Mouse (Mus musculus): ENCODE results near the gene Ankrd27.
"Not testable (repeated sequence)": the region's sequence is repeated elsewhere in the genome, so short reads cannot be mapped to it uniquely, and the experiment has no call there.

Ankrd27 gene

DNA sequence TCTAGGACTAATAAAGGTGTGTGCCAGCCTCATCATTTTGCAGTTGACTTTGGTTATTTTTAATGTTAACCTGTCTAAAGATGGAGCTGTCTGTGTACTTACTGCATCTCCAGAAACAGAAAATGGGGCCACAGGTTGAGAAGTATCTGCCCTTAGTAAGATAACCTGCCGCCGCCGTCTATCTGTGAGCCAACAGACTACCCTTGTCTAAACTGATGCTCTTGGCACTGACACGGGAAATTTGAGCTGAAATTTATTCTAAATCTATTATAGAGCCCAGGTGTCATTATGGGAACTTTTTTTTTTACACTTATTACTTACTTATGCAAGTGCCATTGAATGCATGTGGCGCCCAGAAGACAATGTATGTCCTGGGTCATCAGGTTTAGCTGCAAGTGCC is 29.1 kb upstream of the Ankrd27 start:
- Histone ChIP-seq H3K4me1 (replicated peaks; ENCODE audit: low read depth, low read length) (peaks cover 39% of the 10 kb centered on the region), H3K27me3 (ENCODE audit: insufficient read depth, low read length) (no peaks in the 10 kb centered on the region), H3K36me3 (ENCODE audit: insufficient read depth, low read length) (peaks cover 8% of the 10 kb centered on the region), H3K4me3 (replicated peaks; ENCODE audit: low read length) (no peak overlapping the region), H3K9me3 (ENCODE audit: low read length) (no peaks in the 10 kb centered on the region)
- TF ChIP-seq CTCF (conservative IDR thresholded peaks at IDR 0.05; ENCODE audit: low read length) (no peak), NANOG (IDR thresholded peaks at IDR 0.05; ENCODE audit: borderline replicate concordance, low read length) (no peak), POU5F1 (IDR thresholded peaks at IDR 0.05; ENCODE audit: borderline replicate concordance, low read length) (no peak)

DNA sequence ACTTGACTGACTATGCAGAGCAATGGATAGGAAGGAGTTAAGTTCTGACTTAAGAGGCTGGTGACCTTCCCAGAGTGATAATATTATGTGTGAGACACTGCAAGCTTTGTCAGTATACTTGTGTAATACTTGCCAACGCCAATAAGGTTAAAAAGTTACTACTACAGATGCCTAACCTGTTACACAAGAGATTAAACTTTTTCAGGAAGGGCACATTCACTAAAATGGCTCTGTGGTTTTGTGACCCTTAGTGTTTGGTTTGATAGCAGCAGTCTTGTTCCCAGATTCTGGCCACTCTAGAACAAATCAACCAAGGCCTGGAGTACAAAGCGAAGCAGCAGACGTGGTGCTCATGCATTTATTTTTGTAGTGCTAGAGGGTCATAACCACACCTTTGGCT is 28.5 kb upstream of the Ankrd27 start:
- TF ChIP-seq NANOG (IDR thresholded peaks at IDR 0.05; ENCODE audit: borderline replicate concordance, low read length), result no peak
- TF ChIP-seq POU5F1 (IDR thresholded peaks at IDR 0.05; ENCODE audit: borderline replicate concordance, low read length), result no peak
- no peak for TF ChIP-seq CTCF (conservative IDR thresholded peaks at IDR 0.05; ENCODE audit: low read length)
- Histone ChIP-seq H3K27me3 (ENCODE audit: insufficient read depth, low read length) (no peaks in the 10 kb centered on the region), H3K4me3 (replicated peaks; ENCODE audit: low read length) (no peak overlapping the region), H3K4me1 (replicated peaks; ENCODE audit: low read depth, low read length) (peaks cover 43% of the 10 kb centered on the region), H3K36me3 (ENCODE audit: insufficient read depth, low read length) (peaks cover 5% of the 10 kb centered on the region), H3K9me3 (ENCODE audit: low read length) (no peaks in the 10 kb centered on the region)

GRCm38 (mm10) chr7:35558681-35559080 is 27.4 kb upstream of the Ankrd27 start:
- peaks cover 43% of the 10 kb centered on the region for H3K4me1 ChIP-seq (replicated peaks; ENCODE audit: low read depth, low read length)
- H3K9me3 ChIP-seq (ENCODE audit: low read length), result no peaks in the 10 kb centered on the region
- H3K36me3 ChIP-seq (ENCODE audit: insufficient read depth, low read length), result no peaks in the 10 kb centered on the region
- no peak overlapping the region for H3K4me3 ChIP-seq (replicated peaks; ENCODE audit: low read length)
- TF ChIP-seq NANOG (IDR thresholded peaks at IDR 0.05; ENCODE audit: borderline replicate concordance, low read length), result no peak
- no peak for TF ChIP-seq POU5F1 (IDR thresholded peaks at IDR 0.05; ENCODE audit: borderline replicate concordance, low read length)
- TF ChIP-seq CTCF (conservative IDR thresholded peaks at IDR 0.05; ENCODE audit: low read length), result no peak
- H3K27me3 ChIP-seq (ENCODE audit: insufficient read depth, low read length), result peaks cover 5% of the 10 kb centered on the region

- no peaks in the 10 kb centered on the region for H3K36me3 ChIP-seq (ENCODE audit: insufficient read depth, low read length)
- H3K4me3 ChIP-seq (replicated peaks; ENCODE audit: low read length), result no peak overlapping the region
- no peaks in the 10 kb centered on the region for H3K9me3 ChIP-seq (ENCODE audit: low read length)
- H3K27me3 ChIP-seq (ENCODE audit: insufficient read depth, low read length), result peaks cover 11% of the 10 kb centered on the region
- H3K4me1 ChIP-seq (replicated peaks; ENCODE audit: low read depth, low read length), result peaks cover 39% of the 10 kb centered on the region
- TF ChIP-seq CTCF (conservative IDR thresholded peaks at IDR 0.05; ENCODE audit: low read length) (no peak), POU5F1 (IDR thresholded peaks at IDR 0.05; ENCODE audit: borderline replicate concordance, low read length) (no peak), NANOG (IDR thresholded peaks at IDR 0.05; ENCODE audit: borderline replicate concordance, low read length) (no peak)
Measured at GRCm38 (mm10) chr7:35559838-35560237, 26.2 kb upstream of the Ankrd27 start.

DNA sequence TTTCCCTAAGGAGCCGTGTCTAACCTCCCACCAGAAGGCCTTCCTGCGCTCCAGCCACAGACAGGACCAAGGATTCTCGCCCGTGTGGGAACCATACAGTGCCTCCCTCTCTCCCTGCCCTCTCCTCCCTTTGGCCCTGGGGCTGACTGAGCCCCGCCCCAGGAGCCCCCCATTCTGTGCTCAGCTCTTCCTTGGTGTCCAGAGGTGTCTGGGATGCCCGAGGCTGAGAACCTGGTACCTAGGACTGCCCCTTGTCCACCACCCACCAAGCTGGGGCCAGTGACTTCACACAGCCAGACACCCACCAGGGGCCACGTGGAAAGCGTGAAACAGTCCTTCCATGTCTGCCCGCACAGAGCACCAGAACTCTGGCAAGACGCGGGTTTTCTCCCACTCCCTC is 23.0 kb upstream of the Ankrd27 start:
- Histone ChIP-seq H3K4me3 (replicated peaks; ENCODE audit: low read length) (peak overlapping the region; percentile 41), H3K4me1 (replicated peaks; ENCODE audit: low read depth, low read length) (peaks cover 27% of the 10 kb centered on the region), H3K27me3 (ENCODE audit: insufficient read depth, low read length) (peaks cover 11% of the 10 kb centered on the region), H3K36me3 (ENCODE audit: insufficient read depth, low read length) (no peaks in the 10 kb centered on the region), H3K9me3 (ENCODE audit: low read length) (no peaks in the 10 kb centered on the region)
- no peak for TF ChIP-seq NANOG (IDR thresholded peaks at IDR 0.05; ENCODE audit: borderline replicate concordance, low read length)
- no peak for TF ChIP-seq CTCF (conservative IDR thresholded peaks at IDR 0.05; ENCODE audit: low read length)
- TF ChIP-seq POU5F1 (IDR thresholded peaks at IDR 0.05; ENCODE audit: borderline replicate concordance, low read length), result no peak

DNA sequence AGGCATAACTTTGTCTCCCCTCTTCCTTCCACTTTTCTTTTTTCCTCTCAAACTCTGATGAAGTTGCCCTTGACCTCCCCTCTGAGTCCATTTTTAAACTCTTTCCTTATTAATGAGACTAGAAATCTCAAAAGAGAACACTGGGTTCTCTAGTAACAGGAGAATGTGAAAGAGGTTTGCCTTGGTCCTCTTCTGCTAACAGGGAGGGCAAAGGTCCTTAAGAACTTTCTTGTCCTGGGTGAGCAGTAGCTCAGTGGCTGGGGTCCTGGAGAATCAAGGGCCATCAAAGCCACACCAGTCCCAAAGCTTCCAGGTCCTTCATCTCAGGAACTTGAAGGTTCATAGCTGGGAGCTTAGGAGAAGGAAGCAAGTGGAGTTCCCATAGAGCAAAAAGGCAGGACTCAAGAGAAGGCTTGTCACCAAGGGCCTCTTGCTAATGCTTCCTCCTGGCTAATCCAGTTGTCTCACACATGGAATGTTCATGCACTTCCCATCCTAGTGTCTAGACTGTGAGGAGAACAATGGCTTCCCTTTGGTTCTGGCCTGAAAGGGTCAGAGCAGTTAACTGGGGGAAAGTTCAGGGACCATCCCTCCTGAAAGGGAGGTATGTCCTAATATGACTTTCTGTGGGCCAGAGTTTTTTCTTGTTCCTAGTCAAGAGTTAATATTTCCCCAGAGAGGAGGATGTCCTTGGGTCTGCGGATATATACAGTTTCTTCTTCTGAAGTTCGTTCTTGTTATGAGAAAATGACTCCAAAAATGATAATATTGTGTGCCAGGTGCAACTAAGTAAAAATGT is 21.8 kb upstream of the Ankrd27 start:
- Histone ChIP-seq H3K9me3 (ENCODE audit: low read length) (peaks cover under 1% of the 10 kb centered on the region; the same call in 1 of the 2 replicates), H3K36me3 (ENCODE audit: insufficient read depth, low read length) (no peaks in the 10 kb centered on the region), H3K27me3 (ENCODE audit: insufficient read depth, low read length) (peaks cover 11% of the 10 kb centered on the region), H3K4me3 (replicated peaks; ENCODE audit: low read length) (no peak overlapping the region), H3K4me1 (replicated peaks; ENCODE audit: low read depth, low read length) (peaks cover 22% of the 10 kb centered on the region)
- TF ChIP-seq CTCF (conservative IDR thresholded peaks at IDR 0.05; ENCODE audit: low read length), result no peak
- no peak for TF ChIP-seq POU5F1 (IDR thresholded peaks at IDR 0.05; ENCODE audit: borderline replicate concordance, low read length)
- TF ChIP-seq NANOG (IDR thresholded peaks at IDR 0.05; ENCODE audit: borderline replicate concordance, low read length), result no peak

DNA sequence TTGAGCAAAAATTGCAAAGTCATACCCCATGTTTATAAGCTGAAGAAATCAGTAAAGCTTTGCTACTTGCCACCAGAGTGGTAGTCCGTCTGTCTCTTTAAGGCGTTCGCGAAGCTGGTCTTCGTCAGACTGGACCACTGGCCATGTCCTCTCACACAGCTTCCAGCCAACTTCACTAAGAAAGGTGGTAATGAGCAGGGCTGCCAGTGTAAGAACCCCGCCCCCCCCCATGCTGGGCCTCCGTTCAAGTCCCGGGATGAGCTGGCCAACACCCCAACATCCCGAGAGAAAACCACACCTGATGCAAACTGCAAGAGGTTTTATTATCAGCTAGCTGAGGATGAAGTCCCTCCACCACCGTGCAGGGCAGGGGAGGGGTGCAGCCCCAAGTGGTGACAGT is 21.2 kb upstream of the Ankrd27 start:
- peaks cover 11% of the 10 kb centered on the region for H3K27me3 ChIP-seq (ENCODE audit: insufficient read depth, low read length)

DNA sequence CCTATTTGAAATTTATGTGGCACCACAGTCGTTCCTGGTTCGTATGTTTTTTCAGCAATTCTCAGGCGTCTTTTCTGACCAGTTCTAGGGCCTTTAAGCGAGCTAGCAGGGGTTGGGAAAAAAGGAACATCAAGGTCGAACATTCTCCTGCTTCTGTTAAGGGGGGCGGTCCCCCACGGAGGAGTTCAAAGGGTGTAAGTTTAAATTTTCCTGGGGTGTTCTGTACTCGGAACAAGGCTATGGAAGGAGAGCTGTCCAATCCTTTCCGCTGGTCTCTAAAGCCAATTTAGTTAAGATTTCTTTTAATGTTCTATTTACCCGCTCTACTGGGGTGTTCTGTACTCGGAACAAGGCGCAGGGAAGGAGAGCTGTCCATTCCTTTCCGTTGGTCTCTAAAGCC is 20.1 kb upstream of the Ankrd27 start:
- H3K9me3 ChIP-seq (ENCODE audit: low read length), result peaks cover 13% of the 10 kb centered on the region

More for the DNA sequence above, 21.2 kb upstream of the Ankrd27 start:
- not testable (repeated sequence) for H3K36me3 ChIP-seq (ENCODE audit: insufficient read depth, low read length); H3K4me3 ChIP-seq (replicated peaks; ENCODE audit: low read length); H3K9me3 ChIP-seq (ENCODE audit: low read length)
- peaks cover 22% of the 10 kb centered on the region for H3K4me1 ChIP-seq (replicated peaks; ENCODE audit: low read depth, low read length)

GRCm38 (mm10) chr7:35569724-35570123 is 16.3 kb upstream of the Ankrd27 start:
- H3K4me3 ChIP-seq (replicated peaks; ENCODE audit: low read length); H3K27me3 ChIP-seq (ENCODE audit: insufficient read depth, low read length); H3K36me3 ChIP-seq (ENCODE audit: insufficient read depth, low read length); H3K4me1 ChIP-seq (replicated peaks; ENCODE audit: low read depth, low read length): not testable (repeated sequence)
- H3K9me3 ChIP-seq (ENCODE audit: low read length), result peaks cover 13% of the 10 kb centered on the region

More for the DNA sequence above, 20.1 kb upstream of the Ankrd27 start:
- H3K36me3 ChIP-seq (ENCODE audit: insufficient read depth, low read length); H3K4me3 ChIP-seq (replicated peaks; ENCODE audit: low read length): not testable (repeated sequence)
- Histone ChIP-seq H3K4me1 (replicated peaks; ENCODE audit: low read depth, low read length) (peaks cover 22% of the 10 kb centered on the region), H3K27me3 (ENCODE audit: insufficient read depth, low read length) (peaks cover 11% of the 10 kb centered on the region)

DNA sequence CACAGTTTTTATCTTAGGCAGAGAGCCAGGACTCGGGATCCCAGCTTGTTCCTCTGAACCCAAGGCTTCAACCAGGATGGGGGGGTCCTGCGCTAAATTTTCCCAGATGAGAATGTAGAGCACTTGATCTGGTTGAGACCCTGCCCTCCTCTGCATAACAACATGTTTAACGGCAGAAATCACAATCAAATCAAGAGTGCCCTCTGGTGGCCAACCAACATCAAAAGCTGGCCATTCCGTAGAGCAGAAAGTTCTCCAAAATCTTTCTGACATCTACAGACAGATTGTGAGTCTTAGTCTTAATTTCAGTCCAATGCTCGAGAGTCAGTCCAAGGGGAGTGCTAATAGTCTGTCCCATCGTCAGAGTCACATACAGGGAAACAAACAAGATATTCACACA is 15.2 kb upstream of the Ankrd27 start:
- H3K36me3 ChIP-seq (ENCODE audit: insufficient read depth, low read length); H3K4me1 ChIP-seq (replicated peaks; ENCODE audit: low read depth, low read length); H3K4me3 ChIP-seq (replicated peaks; ENCODE audit: low read length): not testable (repeated sequence)
- H3K27me3 ChIP-seq (ENCODE audit: insufficient read depth, low read length), result peaks cover 17% of the 10 kb centered on the region
- peaks cover 13% of the 10 kb centered on the region for H3K9me3 ChIP-seq (ENCODE audit: low read length)

Data from E14TG2a.4 (cell line).